Mouse (Mus musculus) left cerebral cortex, postnatal 25 days (tissue): Measurements from ENCODE around the gene Elavl4. TPM values are rescaled to one million over a fixed set of nuclear protein-coding genes. Genes with fewer than 3 reads are reported as not detected.

ENCODE experiments used
- DNase-seq, 2 experiments: peaks; one replicate each; pipeline ENCODE4 v3.0.0; 2022; ENCODE audit warnings: low spot score in 2 of 2, mixed read lengths in 1 of 2
- intact Hi-C: fragments of 180-260 bp; cut with DNase I; formaldehyde crosslinking; loops from one replicate; pipeline ENCODE4 v1.15.1; 2025
- total RNA-seq, 2 experiments: library from RNA; stranded (reverse); gene quantifications; 2 replicates each; pipeline ENCODE4 v1.2.3; 2021

The Elavl4 gene
- total RNA-seq, 2 experiments from 2014 or later: 90.6 to 118 TPM

DNA sequence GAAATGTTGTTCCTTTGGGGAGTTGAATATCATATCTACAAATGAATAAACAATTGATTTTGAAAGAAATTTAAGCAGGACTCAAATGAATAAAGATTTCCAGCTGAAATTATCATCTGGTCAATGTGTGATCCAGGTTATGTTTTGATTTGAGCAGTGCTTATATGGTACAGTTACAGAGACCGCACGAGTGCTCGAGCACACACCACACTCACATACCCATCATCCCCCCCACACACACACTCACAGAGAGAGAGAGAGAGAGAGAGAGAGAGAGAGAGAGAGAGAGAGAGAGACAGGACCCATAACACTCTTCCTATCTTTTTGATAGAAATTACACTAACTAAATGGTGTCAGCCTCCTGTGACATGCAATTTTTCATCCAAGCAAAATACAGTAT, 150.0 kb downstream of the Elavl4 start:
- peak in 1 of 2 experiments; percentile 2 for DNase-seq
- intact Hi-C loops: no loop called here

DNA sequence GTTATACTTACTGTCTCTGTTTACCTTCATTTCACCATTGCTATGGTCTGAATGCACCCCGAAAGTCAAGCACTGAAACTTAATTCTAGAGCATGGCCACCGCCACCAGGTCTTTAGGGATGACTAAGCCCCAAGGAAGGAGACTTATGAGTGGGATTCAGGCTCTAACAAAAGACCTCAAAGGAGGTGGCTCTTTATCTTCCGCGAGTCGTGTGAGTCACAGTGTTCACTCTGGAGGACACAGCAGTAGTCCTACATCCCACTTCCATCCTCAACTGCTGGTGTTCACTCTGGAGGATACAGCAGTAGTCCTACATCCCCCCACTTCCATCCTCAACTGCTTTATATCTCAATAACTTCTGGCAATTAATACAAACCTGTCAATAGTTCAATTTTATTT, 151.8 kb downstream of the Elavl4 start:
- intact Hi-C loops: loop anchor here (1.0 kb wide), 1 partner anchor 35 kb away; no protein-coding TSS in a partner anchor
- peak in 1 of 2 experiments; percentile 73 for DNase-seq

DNA sequence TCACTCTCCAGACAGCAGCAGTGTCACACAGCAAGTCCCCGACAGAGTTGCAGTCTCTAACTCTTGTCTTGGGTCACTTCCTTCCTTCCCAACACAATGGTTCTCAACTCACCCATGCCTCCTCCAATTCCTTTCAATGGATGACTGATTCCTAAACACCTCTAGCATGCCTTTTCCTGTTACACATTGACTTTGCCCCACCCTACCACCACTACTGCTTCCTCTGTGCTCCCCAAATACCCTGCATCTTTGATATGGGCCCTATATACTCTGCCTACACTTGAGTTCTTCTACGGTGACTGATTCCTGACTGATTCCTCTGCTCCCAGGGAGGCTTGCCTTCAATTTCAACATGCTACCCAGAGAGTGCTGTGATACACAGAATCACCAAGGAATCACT, 153.1 kb downstream of the Elavl4 start:
- no peak for DNase-seq
- intact Hi-C loops: no loop called here

DNA sequence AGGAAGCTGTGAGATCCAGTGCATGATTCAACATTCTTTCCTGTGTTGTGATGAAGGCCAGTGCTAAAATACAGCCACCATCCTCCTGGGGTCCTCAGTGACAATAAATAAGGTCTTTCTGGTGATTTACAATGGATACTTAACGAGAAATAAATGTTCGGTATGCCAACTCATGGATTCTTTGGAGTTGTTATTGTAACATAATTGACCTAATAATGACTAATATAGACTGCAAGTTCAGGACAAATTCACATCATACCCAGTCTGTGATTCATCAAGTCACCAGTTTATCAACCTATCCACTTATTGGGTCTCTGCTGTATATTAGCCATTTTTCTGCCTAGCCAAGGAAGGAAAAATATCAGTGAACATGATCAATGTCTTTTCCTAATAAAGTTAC, 174.4 kb downstream of the Elavl4 start:
- intact Hi-C loops: no loop called here

DNA sequence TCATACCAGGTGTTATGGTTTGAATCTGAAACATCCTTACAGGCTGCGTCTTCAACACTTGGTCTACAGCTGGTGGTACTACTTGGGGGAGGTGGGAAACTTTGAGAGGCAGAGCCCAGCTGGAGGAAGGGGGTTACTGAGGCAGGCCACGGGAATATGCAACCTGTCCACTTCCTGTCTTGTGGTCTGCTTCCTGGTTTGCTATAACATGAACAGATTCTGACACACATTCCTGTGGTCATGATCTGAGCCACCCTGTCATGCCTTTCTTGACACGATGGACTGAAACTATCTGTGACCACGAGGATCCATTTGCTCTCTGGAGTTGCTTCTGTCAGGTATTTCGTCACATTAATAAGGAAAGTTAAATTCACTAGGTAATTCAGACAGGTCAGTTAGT, 179.7 kb downstream of the Elavl4 start:
- intact Hi-C loops: no loop called here
- DNase-seq: no peak

More for the DNA sequence above, 174.4 kb downstream of the Elavl4 start:
- DNase-seq: no peak

DNA sequence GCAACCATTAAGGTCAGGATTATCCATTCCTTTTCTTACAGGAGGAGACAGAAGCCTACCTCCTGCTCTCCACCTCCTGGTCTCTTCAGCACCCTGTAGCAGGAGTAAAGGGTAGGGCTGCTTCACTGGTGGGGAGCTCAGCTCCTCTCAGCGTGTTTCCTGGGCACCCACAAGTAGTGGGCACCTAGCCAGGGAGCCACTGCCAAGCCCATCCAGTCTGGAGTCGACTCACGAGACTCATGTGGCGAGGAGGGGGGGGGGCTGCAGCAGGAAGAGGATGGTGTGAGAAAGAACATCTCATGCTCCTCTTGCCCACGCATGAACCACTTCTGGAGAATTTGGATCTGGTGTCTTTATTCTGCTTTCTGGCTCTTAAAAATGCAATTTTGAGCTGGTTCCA, 186.5 kb downstream of the Elavl4 start:
- DNase-seq: peak; percentile 71 to 86
- intact Hi-C loops: loop anchor here (1.0 kb wide), 1 partner anchor 35 kb away; no protein-coding TSS in a partner anchor

DNA sequence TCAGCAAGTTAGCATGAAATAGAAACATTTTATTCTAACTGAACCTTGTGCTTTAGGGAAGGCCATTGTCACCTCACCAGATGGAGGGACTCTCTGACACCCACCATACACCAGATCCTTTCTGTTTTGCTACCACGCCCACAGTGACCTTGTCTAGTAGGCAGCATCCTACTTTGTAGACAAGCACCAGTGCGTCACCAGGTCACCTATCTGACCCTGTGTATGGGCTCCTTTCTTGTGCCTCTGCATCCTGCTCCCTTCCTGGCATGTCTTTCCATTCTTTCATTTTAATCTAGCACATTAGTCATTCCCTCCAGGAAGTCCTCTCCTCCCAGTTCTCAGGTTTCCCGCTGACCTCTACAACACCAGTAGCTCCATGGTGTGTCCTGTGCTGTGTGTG, 190.1 kb downstream of the Elavl4 start:
- no peak for DNase-seq
- intact Hi-C loops: no loop called here

DNA sequence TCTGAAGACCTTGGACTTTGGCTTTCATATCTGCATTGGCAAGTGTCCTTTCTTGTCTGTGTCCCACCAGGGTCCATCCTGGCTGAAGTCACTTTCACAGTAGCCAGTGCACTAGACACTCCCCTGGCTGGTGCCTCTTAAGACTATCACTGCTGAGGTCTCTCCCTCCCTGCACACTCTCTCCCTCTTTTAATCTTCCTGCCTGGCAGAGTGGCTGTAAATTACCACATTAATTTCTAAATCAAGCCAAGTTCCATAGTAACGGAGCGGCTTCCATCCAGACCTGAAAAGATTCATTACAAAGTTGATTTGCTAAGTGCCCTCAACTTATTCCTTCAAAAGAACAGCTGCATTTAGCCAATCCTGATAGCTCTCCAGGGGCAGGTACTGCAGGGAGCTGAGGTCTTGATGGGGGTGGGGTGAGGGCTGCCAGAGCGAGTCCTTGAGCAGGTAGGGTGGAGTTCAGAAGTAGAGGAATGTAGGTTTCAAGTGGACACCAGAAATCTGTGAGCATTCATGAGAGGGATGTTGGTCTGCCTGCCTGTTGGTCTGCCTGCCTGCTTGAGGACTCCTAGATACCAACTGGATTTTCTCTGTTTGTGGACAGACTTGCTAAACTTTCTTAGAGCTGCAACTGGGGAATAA, 194.1 kb downstream of the Elavl4 start:
- intact Hi-C loops: no loop called here
- no peak for DNase-seq

DNA sequence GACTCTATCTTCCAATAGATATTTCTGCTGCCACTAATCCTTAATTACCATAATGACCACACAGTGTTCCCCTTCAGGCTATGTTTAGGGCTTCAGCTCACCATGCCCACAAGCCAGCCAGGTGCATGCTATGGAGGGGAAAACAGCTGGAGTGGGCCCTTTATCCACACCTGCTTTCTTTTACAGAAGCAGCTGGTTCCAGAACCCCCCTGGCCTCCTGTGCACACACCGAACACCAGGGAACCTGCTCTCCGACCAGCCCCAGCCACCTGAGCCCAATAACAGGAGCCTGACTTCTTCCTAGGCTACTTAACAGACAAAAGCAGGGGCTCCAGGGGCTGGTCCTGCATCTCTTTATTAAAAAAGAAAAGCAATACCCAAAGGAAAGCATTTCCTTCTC, 195.8 kb downstream of the Elavl4 start:
- intact Hi-C loops: no loop called here
- no peak for DNase-seq

Other genes starting within 250 kb of the Elavl4 start
- gene Agbl4, start 45.8 kb upstream of the Elavl4 start, total RNA-seq: 10 to 100 TPM; 21.2 to 22.6 TPM